Mouse (Mus musculus): ENCODE results near the gene Olfr665.
"Not testable (repeated sequence)": the region's sequence is repeated elsewhere in the genome, so short reads cannot be mapped to it uniquely, and the experiment has no call there.

The Olfr665 gene

DNA sequence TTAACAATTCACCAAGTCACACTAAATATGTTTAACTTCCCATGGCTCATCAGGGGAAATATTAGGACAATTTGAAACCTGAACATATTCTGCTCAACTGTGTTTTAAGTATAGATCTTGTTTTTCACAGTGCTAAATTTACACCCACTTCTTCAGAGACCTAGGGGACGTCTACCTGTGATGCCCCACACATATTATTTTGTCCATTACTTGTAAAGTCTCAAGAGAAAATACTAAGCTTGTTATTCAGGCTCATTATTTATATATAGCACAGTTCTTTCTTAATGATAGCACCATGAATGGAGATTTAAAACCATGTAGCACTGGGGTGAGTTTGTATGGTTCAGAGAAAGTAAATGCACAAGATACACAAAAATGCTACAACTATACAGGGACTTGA lies at the start of gene Olfr665:
TSS of gene Olfr665 (plus strand) at position 301 of the 400 bp plus-strand sequence.
- no peak for DNase-seq (ENCODE audit: low spot score in 2 of 2)

DNA sequence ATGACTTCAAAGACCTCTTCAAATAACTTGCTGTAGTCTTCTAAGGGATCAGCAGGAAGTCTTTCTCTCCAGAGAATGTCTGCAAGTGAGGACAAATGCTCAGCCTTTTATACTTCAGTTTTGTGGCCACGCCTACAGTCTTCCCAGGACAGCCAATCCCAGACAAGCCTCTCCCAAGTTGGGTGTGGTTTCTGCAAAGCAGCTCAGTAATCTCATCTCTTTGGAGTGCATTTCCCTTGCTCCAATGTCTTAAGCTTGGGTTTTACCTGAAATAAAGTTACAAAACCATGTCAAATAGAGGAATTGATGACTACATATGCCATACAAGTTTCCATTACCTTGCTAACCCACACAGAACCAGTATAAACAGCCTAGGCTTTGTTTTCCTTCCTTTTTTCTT lies 35.3 kb upstream of the Olfr665 start, which contains the start of gene Usp17lb:
TSS of gene Usp17lb (minus strand) at position 101 of the 400 bp plus-strand sequence.
- no peak for DNase-seq (ENCODE audit: low spot score in 2 of 2)

GRCm38 (mm10) chr7:104843731-104844287 lies 34.0 kb upstream of the Olfr665 start:
- DNase-seq (ENCODE audit: low spot score in 2 of 2), result no peak

GRCm38 (mm10) chr7:104851546-104851945 lies 26.3 kb upstream of the Olfr665 start:
- DNase-seq (ENCODE audit: low spot score in 2 of 2), result not testable (repeated sequence)

- no peak for DNase-seq (ENCODE audit: low spot score in 2 of 2)
Measured at GRCm38 (mm10) chr7:104855248-104855750, 22.5 kb upstream of the Olfr665 start.

- not testable (repeated sequence) for DNase-seq (ENCODE audit: low spot score in 2 of 2)
Measured at GRCm38 (mm10) chr7:104856709-104857108, 21.1 kb upstream of the Olfr665 start, which contains the start of gene Usp17la. Gene Usp17la (plus strand): TSS chr7:104857009.

DNA sequence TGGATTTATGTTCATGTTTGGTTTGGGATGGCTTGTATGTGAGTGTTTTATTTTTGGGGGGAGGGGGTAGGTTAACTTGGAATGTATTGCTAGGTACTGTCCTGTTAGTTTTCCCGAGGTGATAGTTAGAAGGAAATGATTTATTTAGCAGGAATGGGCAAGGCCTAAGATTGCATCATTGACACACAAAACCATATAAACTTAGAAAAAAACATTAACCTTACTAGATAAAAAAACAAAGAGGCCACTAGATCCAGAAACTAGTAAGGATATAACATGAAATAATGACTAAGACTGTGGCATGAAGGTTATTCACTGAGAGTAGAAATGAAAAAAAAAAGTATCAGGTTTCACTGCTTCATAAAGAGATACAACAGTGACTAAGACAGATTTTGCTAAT lies 20.1 kb upstream of the Olfr665 start:
- no peak for DNase-seq (ENCODE audit: low spot score in 2 of 2)

GRCm38 (mm10) chr7:104861381-104861780 lies 16.4 kb upstream of the Olfr665 start:
- DNase-seq (ENCODE audit: low spot score in 2 of 2), result no peak

GRCm38 (mm10) chr7:104895852-104896251 lies 18.0 kb downstream of the Olfr665 start, which contains the start of gene Olfr666:
Gene Olfr666 (minus strand): TSS chr7:104895952.
- no peak for DNase-seq (ENCODE audit: low spot score in 2 of 2)

- no peak for DNase-seq (ENCODE audit: low spot score in 2 of 2)
Measured at GRCm38 (mm10) chr7:104921382-104921781, 43.6 kb downstream of the Olfr665 start, which contains the start of gene Olfr667. Gene Olfr667 (minus strand): TSS chr7:104921482.

GRCm38 (mm10) chr7:104927957-104928356 lies 50.1 kb downstream of the Olfr665 start, which contains the start of gene Olfr668:
Gene Olfr668 (minus strand): TSS chr7:104928057.
- no peak for DNase-seq (ENCODE audit: low spot score in 2 of 2)
